Mouse (Mus musculus): ENCODE measurements around the gene Snrpb.

The Snrpb gene

GRCm38 (mm10) chr2:130178706-130179506, at the start of gene Snrpb:
Gene Snrpb, minus strand, starts transcription at chr2:130179403.
- peak; percentile 95 to 96 for DNase-seq

GRCm38 (mm10) chr2:130211581-130211980, 32.4 kb upstream of the Snrpb start:
- no peak for DNase-seq

GRCm38 (mm10) chr2:130209636-130210035, 30.4 kb upstream of the Snrpb start:
- DNase-seq, result no peak

- DNase-seq, result peak; percentile 9 to 29
These were observed 28.8 kb upstream of the Snrpb start for GRCm38 (mm10) chr2:130207996-130208395.

DNA sequence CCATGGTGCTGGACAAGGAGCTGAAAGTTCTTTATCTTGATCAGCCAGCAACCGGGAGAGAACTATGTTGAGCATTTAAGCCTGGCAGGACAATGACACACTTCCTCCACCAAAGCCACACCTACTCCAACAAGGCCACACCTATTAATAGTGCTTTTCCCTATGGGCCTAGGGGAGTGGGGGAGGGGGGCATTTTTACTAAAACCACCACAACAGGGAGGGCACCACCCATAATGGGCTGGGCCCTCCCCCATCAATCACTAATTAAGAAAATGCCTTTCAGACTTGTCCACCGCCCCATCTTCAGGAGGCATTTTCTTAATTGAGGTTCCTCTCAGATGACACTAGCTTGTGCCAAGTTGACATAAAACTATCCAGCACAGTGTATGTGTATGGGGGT, 28.2 kb upstream of the Snrpb start:
- DNase-seq, result no peak

DNA sequence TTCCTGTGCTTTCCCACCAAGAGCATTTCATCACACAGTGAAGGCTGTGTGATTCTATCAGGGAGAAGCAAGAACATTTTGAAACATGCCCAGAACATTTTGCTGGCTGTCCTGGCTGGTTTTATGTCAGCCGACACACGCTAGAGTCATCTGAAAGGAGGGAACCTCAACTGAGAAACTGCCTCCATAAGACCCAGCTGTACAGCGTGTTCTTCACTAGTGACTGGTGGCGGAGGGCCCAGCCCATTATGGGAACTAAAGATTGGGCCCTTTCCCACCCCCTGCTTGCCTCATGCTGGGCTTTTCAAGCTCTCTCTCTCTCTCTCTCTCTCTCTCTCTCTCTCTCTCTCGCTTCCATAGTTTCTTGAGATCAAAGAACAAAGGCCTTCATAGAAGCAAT, 21.8 kb upstream of the Snrpb start:
- DNase-seq, result no peak

DNA sequence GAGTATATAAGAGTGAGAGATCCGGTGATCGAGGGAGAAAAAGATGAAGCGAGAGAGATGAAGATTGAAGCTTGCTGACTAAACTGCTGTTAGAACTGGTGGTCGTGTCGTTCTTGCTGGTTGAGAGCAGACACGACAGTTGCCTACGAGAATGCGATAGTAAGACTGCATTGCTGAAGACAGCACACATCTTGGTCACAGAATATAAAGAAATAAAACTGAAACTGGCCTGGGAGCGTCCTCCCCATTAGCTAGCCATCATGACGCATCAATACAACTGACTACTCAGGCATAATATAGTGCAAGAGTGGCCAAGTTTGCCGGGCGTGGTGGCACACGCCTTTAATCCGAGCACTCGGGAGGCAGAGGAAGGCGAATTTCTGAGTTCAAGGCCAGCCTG, 15.7 kb upstream of the Snrpb start, which contains the start of gene Tmc2:
Gene Tmc2, plus strand, starts transcription at position 301 of the 400 bp plus-strand sequence.
- no peak for DNase-seq

GRCm38 (mm10) chr2:130188391-130188790, 9.2 kb upstream of the Snrpb start:
- DNase-seq, result no peak

- no peak for DNase-seq
These were observed 360 bp upstream of the Snrpb start for GRCm38 (mm10) chr2:130179507-130180019.

DNA sequence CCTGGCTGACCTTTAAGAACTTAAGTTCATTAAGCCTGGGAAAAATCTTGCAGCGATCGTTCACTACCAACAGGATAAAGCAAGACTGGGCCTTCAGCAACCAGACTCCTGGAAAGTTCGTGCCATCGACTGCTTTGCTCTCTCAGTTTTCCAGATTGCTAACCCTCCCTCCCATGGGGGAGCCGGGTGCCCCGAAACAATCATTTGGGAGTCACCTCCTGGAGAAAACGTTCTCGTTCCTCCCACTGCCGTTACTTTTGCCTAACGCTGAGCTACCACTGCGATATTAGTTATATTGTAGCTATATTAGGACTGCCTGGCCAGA, 860 bp downstream of the Snrpb start:
- peak in 1 of 2 experiments; percentile 27 for DNase-seq

DNA sequence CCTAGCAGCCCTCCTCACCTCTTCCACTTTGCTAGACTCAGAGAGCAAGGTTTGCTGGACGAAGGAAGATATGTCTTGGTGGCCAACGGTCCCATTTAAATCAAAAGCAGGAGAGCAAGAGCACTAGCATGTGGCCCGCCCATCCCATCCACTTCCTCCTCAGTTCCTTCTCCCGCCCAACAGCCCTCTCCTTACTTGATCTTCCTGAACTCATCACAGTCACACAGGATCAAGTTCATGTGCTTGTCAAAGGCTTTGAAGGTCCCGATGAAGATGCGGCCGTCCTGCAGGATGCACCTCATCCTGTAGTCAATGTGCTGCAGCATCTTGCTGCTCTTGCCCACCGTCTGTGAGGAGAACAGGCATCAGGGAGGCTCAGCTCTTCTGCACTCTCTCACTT, 2.4 kb downstream of the Snrpb start:
- peak in 1 of 2 experiments; percentile 19 for DNase-seq

- DNase-seq, result no peak
These were observed 7.5 kb downstream of the Snrpb start for GRCm38 (mm10) chr2:130171674-130172073.

DNA sequence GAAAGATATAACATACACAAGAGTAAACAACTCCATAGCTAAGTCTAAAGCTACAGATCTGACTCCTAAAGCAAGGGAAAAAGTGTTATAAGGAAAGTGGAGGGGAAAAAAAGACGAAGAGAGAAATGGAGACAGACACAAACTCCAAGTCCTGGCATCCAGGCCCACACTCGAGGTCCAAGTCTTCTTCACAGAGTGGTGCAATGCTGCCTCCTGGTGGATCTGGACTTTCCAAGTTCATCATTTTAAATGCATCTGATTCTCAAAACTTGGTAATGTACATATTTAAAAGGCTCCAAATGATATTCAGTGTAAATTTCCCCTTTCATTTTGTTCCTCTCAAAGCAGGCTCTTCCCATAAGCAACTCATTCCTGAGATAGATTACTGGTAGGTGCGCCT, 11.3 kb downstream of the Snrpb start:
- peak; percentile 81 to 84 for DNase-seq

GRCm38 (mm10) chr2:130166311-130167214, 12.6 kb downstream of the Snrpb start:
- peak; percentile 83 to 86 for DNase-seq

GRCm38 (mm10) chr2:130162701-130163100, 16.5 kb downstream of the Snrpb start:
- DNase-seq, result no peak

- DNase-seq, result no peak
These were observed 21.1 kb downstream of the Snrpb start for GRCm38 (mm10) chr2:130158088-130158437.

DNA sequence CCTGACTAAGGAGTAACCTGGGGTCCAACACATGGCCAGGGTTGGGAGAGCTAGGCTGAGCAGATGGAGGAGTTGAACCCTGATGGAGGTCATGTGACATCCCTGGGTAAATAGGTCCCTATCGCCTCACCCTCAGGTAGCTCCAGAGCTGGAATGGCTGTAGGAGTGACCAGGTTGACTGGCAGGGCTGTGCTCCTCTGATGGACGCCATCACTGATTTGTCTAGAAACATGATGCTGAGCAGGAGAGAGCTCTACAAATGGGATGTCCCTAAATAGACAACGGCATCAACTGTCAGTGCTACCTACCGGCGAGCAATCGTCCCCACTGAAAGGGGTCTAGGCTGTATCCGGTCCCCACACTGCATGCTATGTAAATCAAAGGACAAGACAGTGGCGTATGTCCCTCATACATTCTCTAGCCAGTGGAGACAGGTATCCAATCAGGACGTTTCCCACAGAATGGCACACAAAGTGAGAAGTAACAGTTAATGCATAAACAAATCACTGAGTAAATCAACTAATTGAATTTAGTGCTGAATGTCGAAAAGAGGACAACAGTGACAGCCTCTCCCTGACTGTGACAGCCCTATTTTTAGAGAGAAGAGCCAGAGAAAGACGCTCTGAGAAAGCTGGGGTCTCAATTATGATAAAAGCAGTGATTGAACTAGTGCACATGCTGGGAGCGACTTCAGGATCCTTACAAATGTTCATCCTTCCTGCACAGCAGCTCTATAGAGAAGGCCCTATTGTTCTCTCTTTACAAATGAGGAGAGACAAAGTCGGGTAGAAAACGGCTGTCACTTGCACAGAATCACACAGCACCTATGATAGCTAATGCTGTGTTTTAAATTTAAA, 21.7 kb downstream of the Snrpb start:
- no peak for DNase-seq

DNA sequence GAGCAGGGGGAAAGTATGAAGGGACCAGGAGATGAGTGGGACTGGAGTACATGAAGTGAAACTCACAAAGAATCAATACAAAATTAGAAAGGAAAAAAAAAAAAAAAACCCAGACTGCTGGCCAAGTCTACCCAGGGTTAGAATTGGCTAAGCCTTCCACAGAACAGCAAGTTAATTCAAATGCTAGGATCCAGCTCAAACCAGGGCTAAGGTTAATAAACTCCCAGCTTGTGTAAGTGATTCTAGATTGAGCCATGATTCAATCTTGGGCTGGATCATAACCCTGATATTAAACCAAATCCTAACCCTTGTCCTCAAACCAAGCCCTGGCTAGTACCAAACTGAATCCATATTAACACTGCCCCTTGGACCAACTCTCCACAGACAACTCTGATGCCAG, 23.4 kb downstream of the Snrpb start:
- DNase-seq, result no peak

- DNase-seq, result no peak
These were observed 24.0 kb downstream of the Snrpb start for GRCm38 (mm10) chr2:130155171-130155570.

DNA sequence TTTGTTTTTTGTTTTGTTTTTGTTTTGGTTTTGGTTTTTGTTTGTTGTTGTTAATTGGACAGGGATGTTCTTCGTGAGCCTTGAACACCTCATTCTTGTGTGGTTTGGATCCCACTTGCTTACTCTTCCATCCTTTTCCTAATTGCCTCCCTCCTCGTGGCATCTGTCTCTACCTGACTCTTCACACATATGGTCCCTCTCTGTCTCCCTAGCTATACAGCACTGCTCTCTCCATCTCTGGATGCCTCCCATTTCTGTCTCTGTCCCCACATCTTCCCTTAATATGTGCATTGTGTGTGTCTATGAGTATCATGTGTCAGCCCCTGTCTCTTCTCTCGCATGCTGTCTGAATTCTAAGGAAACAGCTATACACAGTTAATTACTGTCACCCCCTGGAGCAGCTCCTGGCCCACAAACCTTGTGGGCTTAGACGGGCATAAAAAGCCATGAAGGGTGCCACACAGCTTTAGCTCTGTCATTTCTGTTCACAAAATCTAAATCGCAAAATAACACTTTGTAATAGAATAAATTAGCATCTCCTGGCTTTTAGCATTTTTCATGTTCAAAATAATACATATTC, 33.0 kb downstream of the Snrpb start:
- no peak for DNase-seq

- DNase-seq, result no peak
These were observed 34.4 kb downstream of the Snrpb start for GRCm38 (mm10) chr2:130144703-130145324.

- no peak for DNase-seq
These were observed 36.2 kb downstream of the Snrpb start for GRCm38 (mm10) chr2:130143011-130143410.

Measured in cerebellum, postnatal 10 days (tissue).